Mouse (Mus musculus) G1E (cell line): Measurements from ENCODE around the gene Rhbg. TPM values are rescaled to one million over a fixed set of nuclear protein-coding genes. Genes with fewer than 3 reads are reported as not detected.

Experiments used
- ATAC-seq: 2 replicates; pipeline ENCODE4 v1.8.0; 2016; ENCODE audit warnings: mild to moderate bottlenecking; ENCODE audit not compliant: insufficient number of reproducible peaks, poor library complexity, low FRiP score, severe bottlenecking; ENCODE audit errors: extremely low read depth
- DNase-seq: peaks from one replicate; pipeline ENCODE4 v3.0.0; 2012; ENCODE audit warnings: low spot score
- H3K27me3 ChIP-seq: 2 replicates; pipeline ENCODE4 v1.6.1; 2012; ENCODE audit warnings: mild to moderate bottlenecking, low read length, inconsistent platforms; ENCODE audit not compliant: insufficient read depth
- H3K36me3 ChIP-seq: replicated peaks from 2 replicates; pipeline ENCODE3; 2012; ENCODE audit warnings: mild to moderate bottlenecking, inconsistent platforms
- H3K4me1 ChIP-seq: 2 replicates; pipeline ENCODE4 v1.6.1; 2012; ENCODE audit warnings: low read depth, low read length, inconsistent platforms, mixed read lengths; ENCODE audit not compliant: insufficient read depth
- H3K4me3 ChIP-seq: 2 replicates; pipeline ENCODE4 v1.5.1; 2012; ENCODE audit warnings: low read depth, mild to moderate bottlenecking, inconsistent platforms, low read length, moderate library complexity, mixed read lengths
- H3K9me3 ChIP-seq: replicated peaks from 2 replicates; pipeline ENCODE4 v1.6.1; 2012; ENCODE audit warnings: inconsistent platforms
- CTCF ChIP-seq: IDR thresholded peaks from 2 replicates; pipeline ENCODE4 v1.5.1; 2012; ENCODE audit warnings: low read depth, low read length, inconsistent platforms, mixed read lengths
- GATA1 ChIP-seq: IDR thresholded peaks from 2 replicates; pipeline ENCODE4 v1.6.1; 2012; ENCODE audit warnings: borderline replicate concordance, low read length, inconsistent platforms, mixed read lengths
- GATA2 ChIP-seq: IDR thresholded peaks from 2 replicates; pipeline ENCODE4 v1.6.1; 2012; ENCODE audit warnings: low read depth, low read length, inconsistent platforms, borderline replicate concordance
- POLR2AphosphoS5 ChIP-seq: IDR thresholded peaks from 2 replicates; pipeline ENCODE4 v1.6.1; 2012; ENCODE audit warnings: low read depth, low read length, inconsistent platforms; ENCODE audit not compliant: insufficient replicate concordance
- TAL1 ChIP-seq: conservative IDR thresholded peaks from 2 replicates; pipeline ENCODE4 v1.6.1; 2012; ENCODE audit warnings: low read depth, low read length, inconsistent platforms, mixed read lengths
- polyA plus RNA-seq: library from polyadenylated mRNA; stranded (reverse); fragments of >175 nt; gene quantifications from 2 replicates; pipeline ENCODE4 v1.2.3, GENCODE M21; 2012
- total RNA-seq, 2 experiments: library from RNA; stranded (forward) in 1 of 2; stranded (reverse) in 1 of 2; fragments of 200-1000 nt in 1 of 2; fragments of >200 nt in 1 of 2; fragmentation: Nextera tagmentation in 1 of 2; gene quantifications; 2 replicates each; pipeline ENCODE4 v1.2.3; 2014 to 2017

Gene Rhbg
- total and polyA plus RNA-seq, 3 experiments = not detected

- peak; percentile 50 for DNase-seq
- H3K9me3 ChIP-seq = no peaks in the 10 kb centered on the region
- peaks cover 63% of the 10 kb centered on the region for H3K27me3 ChIP-seq
- ATAC-seq = no peak; the same call in 1 of the 2 replicates
- H3K36me3 ChIP-seq = no peaks in the 10 kb centered on the region
- no peak overlapping the region for H3K4me3 ChIP-seq
- peak; percentile 77 for TF ChIP-seq CTCF
- TF ChIP-seq GATA1 = no peak
- H3K4me1 ChIP-seq = peaks cover 7% of the 10 kb centered on the region
These were observed 12.0 kb downstream of the Rhbg start for GRCm38 (mm10) chr3:88242531-88242930.

DNA sequence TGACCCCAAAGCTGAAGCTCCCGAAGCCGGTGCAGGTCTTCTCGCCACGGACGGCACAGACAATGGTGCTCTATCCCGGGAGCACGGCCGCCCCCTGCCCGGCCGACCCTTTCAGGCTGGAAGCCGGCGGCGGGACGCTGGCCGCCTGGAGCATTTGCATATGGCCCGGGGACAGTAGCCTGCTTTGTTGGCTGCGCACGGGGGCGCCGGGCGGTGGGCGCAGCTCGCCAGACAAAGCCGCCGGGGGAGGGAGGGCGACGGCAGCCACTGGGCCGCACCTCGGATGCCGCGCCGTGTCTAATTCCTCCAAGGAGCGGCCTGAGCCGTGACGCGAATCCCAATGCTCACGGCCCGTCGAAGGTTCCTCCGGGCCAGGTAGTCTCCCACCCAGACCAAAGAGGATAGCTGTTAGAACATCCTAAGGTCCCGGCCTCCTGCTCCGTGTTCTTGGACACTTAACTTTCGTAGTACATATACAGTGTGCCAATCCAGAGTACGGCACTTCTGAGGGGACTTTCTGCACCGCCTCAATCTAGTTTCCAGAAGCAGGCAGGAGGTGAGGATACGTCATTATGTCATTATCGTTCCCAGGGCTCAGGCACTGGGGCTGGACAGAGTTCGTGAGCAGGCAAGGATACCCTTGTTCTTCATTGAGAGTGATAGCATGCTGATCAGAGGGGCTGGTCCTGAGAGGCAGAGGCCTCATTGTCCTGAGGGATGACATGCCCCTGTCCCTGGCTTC, 13.3 kb downstream of the Rhbg start:
- Histone ChIP-seq H3K4me3 (no peak overlapping the region), H3K4me1 (peaks cover 7% of the 10 kb centered on the region), H3K27me3 (peaks cover 64% of the 10 kb centered on the region), H3K9me3 (no peaks in the 10 kb centered on the region), H3K36me3 (no peaks in the 10 kb centered on the region)
- no peak for ATAC-seq
- TF ChIP-seq TAL1 = no peak
- TF ChIP-seq GATA2 = no peak
- TF ChIP-seq GATA1 = no peak
- no peak for TF ChIP-seq CTCF
- TF ChIP-seq POLR2AphosphoS5 = no peak
- no peak for DNase-seq

DNA sequence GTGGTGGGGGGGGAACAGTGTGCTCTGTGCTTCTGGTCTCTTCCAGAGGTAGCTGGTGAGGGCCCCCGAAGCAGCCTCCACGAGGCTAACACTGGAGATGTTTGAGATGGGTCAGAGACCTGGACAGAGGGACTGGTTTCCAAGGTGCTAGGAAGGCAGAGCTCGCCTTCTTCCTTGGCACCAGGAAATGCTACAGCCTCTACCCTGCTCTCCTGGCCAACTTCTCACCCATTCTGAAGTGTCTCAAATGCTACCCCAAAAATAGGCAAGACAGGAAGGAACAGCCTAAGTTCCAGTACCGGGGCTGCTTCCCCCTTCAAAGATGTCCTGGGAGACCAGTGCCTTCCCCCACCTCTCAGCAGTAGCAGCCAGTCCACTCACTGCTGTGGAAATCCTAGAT, 15.1 kb downstream of the Rhbg start:
- Histone ChIP-seq H3K27me3 (peaks cover 67% of the 10 kb centered on the region), H3K4me3 (no peak overlapping the region), H3K4me1 (peaks cover 7% of the 10 kb centered on the region), H3K36me3 (no peaks in the 10 kb centered on the region), H3K9me3 (no peaks in the 10 kb centered on the region)
- TF ChIP-seq TAL1 (no peak), GATA1 (no peak)
- DNase-seq = no peak
- ATAC-seq = no peak

DNA sequence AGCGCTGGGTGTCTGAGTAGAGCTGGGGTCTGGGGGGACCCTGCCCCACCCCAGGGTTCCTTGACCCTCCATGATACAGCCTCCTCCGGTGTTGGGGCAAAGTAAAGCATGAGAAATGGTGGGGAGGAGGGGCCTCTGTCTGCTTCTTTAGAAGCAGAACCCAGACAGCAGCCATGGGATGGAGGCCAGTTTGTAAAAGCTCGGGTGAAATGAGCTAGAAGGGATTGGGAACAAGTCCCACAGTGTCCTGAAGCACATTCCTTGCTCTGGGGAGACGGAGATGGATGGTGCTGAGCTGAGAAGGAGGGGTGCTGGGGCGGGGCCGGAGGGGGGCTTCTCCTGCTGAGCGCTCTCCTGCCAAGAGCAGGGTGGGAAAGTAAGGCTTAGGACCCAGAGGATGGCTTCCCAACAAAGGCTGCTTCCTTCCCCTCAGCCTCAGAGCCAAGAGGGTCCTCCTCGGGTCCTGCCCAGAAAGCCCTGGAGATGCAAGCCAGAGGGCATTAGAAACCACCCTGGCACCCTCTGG, 15.6 kb downstream of the Rhbg start:
- Histone ChIP-seq H3K4me3 (no peak overlapping the region), H3K4me1 (peaks cover 7% of the 10 kb centered on the region), H3K27me3 (peaks cover 65% of the 10 kb centered on the region), H3K36me3 (no peaks in the 10 kb centered on the region), H3K9me3 (no peaks in the 10 kb centered on the region)
- no peak for DNase-seq
- TF ChIP-seq GATA2 (no peak), TAL1 (no peak), POLR2AphosphoS5 (no peak), GATA1 (no peak), CTCF (no peak)
- no peak for ATAC-seq

GRCm38 (mm10) chr3:88237556-88238194, 16.8 kb downstream of the Rhbg start:
- peaks cover 72% of the 10 kb centered on the region for H3K27me3 ChIP-seq
- peak; percentile 23 for DNase-seq
- H3K4me3 ChIP-seq = no peak overlapping the region
- H3K9me3 ChIP-seq = no peaks in the 10 kb centered on the region
- TF ChIP-seq POLR2AphosphoS5 = no peak
- no peak for TF ChIP-seq GATA2
- TF ChIP-seq CTCF = peak; percentile 35; the same call in 1 of the 2 replicates
- ATAC-seq = peak; percentile 22; the same call in 1 of the 2 replicates
- no peaks in the 10 kb centered on the region for H3K36me3 ChIP-seq
- peaks cover 7% of the 10 kb centered on the region for H3K4me1 ChIP-seq

DNA sequence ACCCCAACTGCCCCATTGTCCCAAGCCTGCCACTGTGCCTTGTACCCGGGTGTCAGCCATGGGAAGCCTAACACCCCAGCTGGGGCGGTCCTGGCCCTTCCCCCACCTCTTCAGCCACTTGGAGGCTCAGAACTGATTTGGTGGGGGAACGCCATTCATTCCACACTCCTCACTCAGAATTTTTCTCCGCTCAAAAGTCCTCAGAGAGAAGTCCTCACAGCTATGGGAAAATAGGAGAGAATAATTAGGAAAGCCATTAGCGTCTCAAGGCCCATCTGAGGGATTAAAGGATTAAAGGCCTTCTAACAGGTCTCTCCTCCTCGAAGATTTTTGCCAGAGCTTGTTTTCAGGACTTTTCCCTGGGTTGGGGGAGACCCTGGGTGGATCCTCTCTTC, 17.4 kb downstream of the Rhbg start:
- Histone ChIP-seq H3K4me1 (peaks cover 2% of the 10 kb centered on the region; the same call in 1 of the 2 replicates), H3K9me3 (no peaks in the 10 kb centered on the region), H3K27me3 (peaks cover 70% of the 10 kb centered on the region), H3K4me3 (no peak overlapping the region), H3K36me3 (no peaks in the 10 kb centered on the region)
- no peak for TF ChIP-seq GATA1
- TF ChIP-seq POLR2AphosphoS5 = no peak
- TF ChIP-seq TAL1 = no peak
- no peak for TF ChIP-seq CTCF
- TF ChIP-seq GATA2 = no peak
- DNase-seq = no peak
- no peak for ATAC-seq
